Mouse (Mus musculus) kidney, embryonic 14.5 days (tissue): Measurements from ENCODE around the gene Doc2g. TPM values are rescaled to one million over a fixed set of nuclear protein-coding genes. Genes with fewer than 3 reads are reported as not detected.
"Not testable (repeated sequence)": the region's sequence is repeated elsewhere in the genome, so short reads cannot be mapped to it uniquely, and the experiment has no call there.

ENCODE experiments used
- ATAC-seq: fragments of 200-750 bp; cut with Nextera tagmentation; 2 replicates; pipeline ENCODE4 v1.8.0; 2017; ENCODE audit warnings: moderate number of reproducible peaks, mild to moderate bottlenecking, moderate TSS enrichment, moderate library complexity; ENCODE audit not compliant: low FRiP score, low TSS enrichment
- H3K27ac ChIP-seq: fragments of 300-500 bp; sonication (generic); 2 replicates; pipeline ENCODE4 v1.5.1; 2014; ENCODE audit warnings: low read depth, mild to moderate bottlenecking, low read length, moderate library complexity, mixed read lengths
- H3K27me3 ChIP-seq: fragments of 300-500 bp; sonication (generic); 2 replicates; pipeline ENCODE4 v1.6.1; 2014; ENCODE audit warnings: mild to moderate bottlenecking, low read length; ENCODE audit not compliant: control insufficient read depth, insufficient read depth
- H3K36me3 ChIP-seq: fragments of 300-500 bp; sonication (generic); 2 replicates; pipeline ENCODE4 v1.6.1; 2014; ENCODE audit warnings: low read length, mixed read lengths; ENCODE audit not compliant: control insufficient read depth, insufficient read depth
- H3K4me1 ChIP-seq: fragments of 300-500 bp; sonication (generic); 2 replicates; pipeline ENCODE4 v1.6.1; 2014; ENCODE audit warnings: low read length, mixed read lengths; ENCODE audit not compliant: control insufficient read depth, insufficient read depth
- H3K4me2 ChIP-seq: fragments of 300-500 bp; sonication (generic); replicated peaks from 2 replicates; pipeline ENCODE4 v1.6.1; 2014; ENCODE audit warnings: low read depth, mild to moderate bottlenecking, low read length
- H3K4me3 ChIP-seq: fragments of 300-500 bp; sonication (generic); 2 replicates; pipeline ENCODE4 v1.5.1; 2014; ENCODE audit warnings: mild to moderate bottlenecking, low read length
- H3K9ac ChIP-seq: fragments of 300-500 bp; sonication (generic); 2 replicates; pipeline ENCODE4 v1.6.1; 2014; ENCODE audit warnings: low read depth, mild to moderate bottlenecking, low read length, moderate library complexity
- H3K9me3 ChIP-seq: fragments of 300-500 bp; sonication (generic); 2 replicates; pipeline ENCODE4 v1.6.1; 2016; ENCODE audit warnings: low read length; ENCODE audit not compliant: control insufficient read depth
- WGBS: fragments of 180-500 bp; shearing (Covaris S2); extraction: QIAGEN DNeasy Blood & Tissue Kit; methylation state at CpG from one replicate; pipeline ENCODE4 v1.1.7; 2014; 5-methylcytosine and 5-hydroxymethylcytosine counted together
- polyA plus RNA-seq: library from polyadenylated mRNA; unstranded; fragments of >200 nt; fragmentation: Nextera tagmentation; extraction: Ambion mirVana; gene quantifications from 2 replicates; pipeline ENCODE4 v1.2.1, GENCODE M21; 2014

Gene Doc2g
- polyA plus RNA-seq, 1 experiment from 2014 or later: 5.8 TPM

- ATAC-seq: no peak
- no peak overlapping the region for H3K4me2 ChIP-seq
- H3K9me3 ChIP-seq: no peaks in the 10 kb centered on the region
- H3K36me3 ChIP-seq: no peaks in the 10 kb centered on the region
- H3K27ac ChIP-seq: no peak overlapping the region
- H3K4me1 ChIP-seq: no peaks in the 10 kb centered on the region
- H3K9ac ChIP-seq: no peak overlapping the region
- H3K27me3 ChIP-seq: no peaks in the 10 kb centered on the region
- no peak overlapping the region for H3K4me3 ChIP-seq
- WGBS: 64% methylated on average over 4 of the region's 4 CpGs
These were observed 39.1 kb upstream of the Doc2g start for GRCm38 (mm10) chr19:3964030-3964429.

GRCm38 (mm10) chr19:3966330-3967075 is 36.6 kb upstream of the Doc2g start:
- no peaks in the 10 kb centered on the region for H3K36me3 ChIP-seq
- H3K9ac ChIP-seq: no peak overlapping the region
- no peak for ATAC-seq
- H3K27me3 ChIP-seq: no peaks in the 10 kb centered on the region
- H3K9me3 ChIP-seq: no peaks in the 10 kb centered on the region
- H3K4me3 ChIP-seq: no peak overlapping the region
- H3K4me1 ChIP-seq: 0 out of 2 replicates have a peak, but pooled peaks cover 3% of the 10 kb centered on the region
- 74% methylated on average over 11 of the region's 11 CpGs for WGBS
- no peak overlapping the region for H3K27ac ChIP-seq
- no peak overlapping the region for H3K4me2 ChIP-seq

- no peak for ATAC-seq
- WGBS: 59% methylated on average over 3 of the region's 3 CpGs
- no peaks in the 10 kb centered on the region for H3K9me3 ChIP-seq
- no peak overlapping the region for H3K27ac ChIP-seq
- H3K4me2 ChIP-seq: no peak overlapping the region
- no peaks in the 10 kb centered on the region for H3K36me3 ChIP-seq
- H3K4me3 ChIP-seq: no peak overlapping the region
- no peak overlapping the region for H3K9ac ChIP-seq
- no peaks in the 10 kb centered on the region for H3K27me3 ChIP-seq
- peaks cover 5% of the 10 kb centered on the region; the same call in 1 of the 2 replicates for H3K4me1 ChIP-seq
These were observed 35.9 kb upstream of the Doc2g start for GRCm38 (mm10) chr19:3967258-3967657.

- WGBS: 15% methylated on average over 9 of the region's 9 CpGs
- no peak within 1 kb of the TSS for H3K27ac ChIP-seq
- ATAC-seq: no peak
- H3K9me3 ChIP-seq: no peaks in the 10 kb centered on the region
- no peak within 1 kb of the TSS for H3K4me3 ChIP-seq
- H3K4me2 ChIP-seq: no peak within 1 kb of the TSS
- H3K4me1 ChIP-seq: peaks cover 7% of the 10 kb centered on the region; the same call in 1 of the 2 replicates
- no peak within 1 kb of the TSS for H3K9ac ChIP-seq
- H3K36me3 ChIP-seq: no peaks in the 10 kb centered on the region
- no peaks in the 10 kb centered on the region for H3K27me3 ChIP-seq
These were observed 30.9 kb upstream of the Doc2g start, which contains the start of gene Aldh3b2 for GRCm38 (mm10) chr19:3972229-3972628. Aldh3b2 (plus strand) TSS chr19:3972328.

- H3K36me3 ChIP-seq, H3K27ac ChIP-seq, H3K4me3 ChIP-seq, H3K9ac ChIP-seq, H3K4me1 ChIP-seq, H3K4me2 ChIP-seq, ATAC-seq, H3K27me3 ChIP-seq, H3K9me3 ChIP-seq: not testable (repeated sequence)
- WGBS: 90% methylated on average over 6 of the region's 6 CpGs
These were observed 28.5 kb upstream of the Doc2g start for GRCm38 (mm10) chr19:3974608-3975007.

- ATAC-seq: no peak
- no peaks in the 10 kb centered on the region for H3K9me3 ChIP-seq
- peaks cover 4% of the 10 kb centered on the region; the same call in 1 of the 2 replicates for H3K4me1 ChIP-seq
- no peak overlapping the region for H3K27ac ChIP-seq
- no peaks in the 10 kb centered on the region for H3K36me3 ChIP-seq
- no peaks in the 10 kb centered on the region for H3K27me3 ChIP-seq
- 72% methylated on average over 2 of the region's 2 CpGs for WGBS
- H3K4me3 ChIP-seq: no peak overlapping the region
- H3K9ac ChIP-seq: no peak overlapping the region
- H3K4me2 ChIP-seq: no peak overlapping the region
These were observed 27.2 kb upstream of the Doc2g start for GRCm38 (mm10) chr19:3975866-3976265.

GRCm38 (mm10) chr19:3980309-3980708 is 22.8 kb upstream of the Doc2g start:
- Histone ChIP-seq H3K9me3 (no peaks in the 10 kb centered on the region), H3K4me3 (no peak overlapping the region), H3K27ac (no peak overlapping the region), H3K4me1 (peaks cover 14% of the 10 kb centered on the region), H3K27me3 (no peaks in the 10 kb centered on the region), H3K36me3 (no peaks in the 10 kb centered on the region), H3K4me2 (no peak overlapping the region), H3K9ac (no peak overlapping the region)
- ATAC-seq: peak; percentile 29; the same call in 1 of the 2 replicates
- 14% methylated on average over 4 of the region's 4 CpGs for WGBS

GRCm38 (mm10) chr19:3980917-3981316 is 22.2 kb upstream of the Doc2g start:
- no peak for ATAC-seq
- Histone ChIP-seq H3K27ac (no peak overlapping the region), H3K4me1 (peaks cover 20% of the 10 kb centered on the region), H3K9ac (no peak overlapping the region), H3K4me2 (no peak overlapping the region), H3K27me3 (no peaks in the 10 kb centered on the region), H3K36me3 (no peaks in the 10 kb centered on the region), H3K4me3 (no peak overlapping the region), H3K9me3 (no peaks in the 10 kb centered on the region)
- 72% methylated on average over 9 of the region's 9 CpGs for WGBS

- Histone ChIP-seq H3K4me2 (no peak overlapping the region), H3K36me3 (no peaks in the 10 kb centered on the region), H3K9me3 (no peaks in the 10 kb centered on the region), H3K27ac (peak overlapping the region; percentile 85; the same call in 1 of the 2 replicates), H3K4me1 (peaks cover 34% of the 10 kb centered on the region), H3K27me3 (no peaks in the 10 kb centered on the region), H3K9ac (no peak overlapping the region), H3K4me3 (no peak overlapping the region)
- 33% methylated on average over 9 of the region's 9 CpGs for WGBS
- no peak for ATAC-seq
These were observed 19.4 kb upstream of the Doc2g start for GRCm38 (mm10) chr19:3983527-3984200.
